Mouse (Mus musculus) kidney, postnatal 4 days (tissue): ENCODE measurements around the gene Fuk.
"Not testable (repeated sequence)": the region's sequence is repeated elsewhere in the genome, so short reads cannot be mapped to it uniquely, and the experiment has no call there.

Source experiments
- DNase-seq, 2 experiments: peaks; one replicate each; pipeline ENCODE4 v3.0.0; 2021; ENCODE audit warnings: mixed read lengths in 2 of 2

Fuk gene

DNA sequence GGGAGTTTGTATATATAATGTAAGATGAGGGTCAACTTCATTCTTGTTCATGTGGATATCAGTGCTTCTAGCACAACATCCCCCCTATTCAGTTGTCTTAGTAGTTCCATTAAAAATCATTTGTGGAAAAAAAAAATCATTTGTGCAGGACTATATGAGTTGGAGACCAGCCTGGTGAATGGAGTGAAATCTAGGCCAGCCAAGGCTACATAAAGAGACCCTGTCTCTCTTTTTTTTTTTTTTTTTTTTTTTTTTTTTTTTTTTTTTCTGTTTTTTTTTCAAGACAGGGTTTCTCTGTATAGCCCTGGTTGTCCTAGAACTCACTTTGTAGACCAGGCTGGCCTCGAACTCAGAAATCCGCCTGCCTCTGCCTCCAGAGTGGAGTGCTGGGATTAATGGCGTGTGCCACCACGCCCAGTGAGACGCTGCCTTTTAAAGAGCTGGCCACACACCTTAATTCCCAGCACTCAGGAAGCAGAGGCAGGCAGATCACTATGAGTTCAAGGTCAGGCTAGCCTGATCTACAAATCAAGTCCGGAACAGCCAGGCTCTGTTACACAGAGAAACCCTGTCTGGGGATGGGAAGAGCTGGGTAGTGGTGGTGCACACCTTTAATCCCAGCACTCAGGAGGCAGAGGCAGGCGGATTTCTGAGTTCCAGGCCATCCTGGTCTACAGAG lies 40.8 kb downstream of the Fuk start:
- DNase-seq: not testable (repeated sequence)

DNA sequence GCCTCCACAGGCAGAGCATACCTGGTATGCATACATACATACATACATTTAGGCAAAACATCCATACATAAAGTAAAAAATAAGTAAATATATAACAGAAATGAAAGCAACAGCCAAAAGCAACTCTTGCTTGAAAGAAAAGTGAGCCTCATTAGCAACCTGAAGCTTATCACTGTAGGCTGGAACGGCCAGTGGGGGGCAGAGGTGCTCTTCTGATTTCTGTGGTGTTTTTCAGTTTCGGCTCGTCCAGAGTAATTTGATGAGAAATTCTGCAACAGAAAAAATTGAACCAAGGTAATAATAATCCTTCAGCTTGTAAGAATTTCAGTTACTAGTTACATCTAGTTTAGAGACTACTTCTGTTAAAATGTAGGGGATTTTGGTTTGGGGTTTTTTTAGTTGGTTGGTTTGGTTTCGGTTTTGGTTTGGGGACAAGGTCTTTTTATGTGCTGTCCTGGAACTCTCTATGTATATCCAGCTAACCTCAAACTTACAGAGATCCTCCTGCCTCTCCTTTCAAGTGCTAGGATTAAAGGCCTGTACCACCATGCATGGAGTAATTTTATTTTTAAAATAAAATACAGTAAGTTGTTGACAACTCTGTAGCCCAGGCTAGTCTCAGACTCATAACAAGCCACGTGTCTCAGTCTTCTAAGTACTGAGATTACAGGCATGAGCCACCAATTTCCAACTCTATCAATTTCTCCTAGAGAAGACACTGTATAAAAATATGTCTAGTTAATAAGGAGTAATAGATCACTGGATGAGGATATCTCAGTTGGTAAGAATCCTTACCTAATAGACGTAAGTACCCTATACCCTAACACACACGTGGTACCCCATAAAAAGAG lies 42.4 kb downstream of the Fuk start:
- DNase-seq: peak in 1 of 2 experiments; percentile 18

DNA sequence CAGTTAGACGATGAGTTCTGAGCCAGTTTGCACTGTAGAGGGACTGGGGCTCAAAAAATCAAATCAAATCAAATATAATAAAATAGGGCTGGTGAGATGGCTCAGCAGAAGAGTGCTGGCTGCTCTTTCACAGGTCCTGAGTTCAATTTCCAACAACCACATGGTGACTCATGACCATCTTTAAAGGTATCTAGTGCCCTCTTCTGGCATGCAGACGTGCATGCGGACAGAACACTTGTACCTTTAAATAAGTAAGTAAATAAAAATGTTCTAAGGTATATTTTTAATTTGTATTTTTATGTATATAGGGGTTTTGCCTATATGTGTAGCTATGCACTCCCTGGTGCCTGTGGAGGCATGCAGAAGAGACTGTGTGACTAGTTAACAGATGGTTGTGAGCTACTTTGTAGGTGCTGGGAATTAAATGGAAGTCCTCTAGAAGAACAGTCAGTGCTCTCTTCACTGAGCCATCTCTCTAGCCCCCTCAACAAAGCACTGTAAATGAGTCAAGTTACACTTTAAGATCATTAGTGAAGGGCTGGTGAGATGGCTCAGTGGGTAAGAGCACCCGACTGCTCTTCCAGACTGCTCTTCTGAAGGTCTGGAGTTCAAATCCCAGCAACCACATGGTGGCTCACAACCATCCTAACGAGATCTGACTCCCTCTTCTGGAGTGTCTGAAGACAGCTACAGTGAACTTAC lies 45.4 kb downstream of the Fuk start:
- no peak for DNase-seq

DNA sequence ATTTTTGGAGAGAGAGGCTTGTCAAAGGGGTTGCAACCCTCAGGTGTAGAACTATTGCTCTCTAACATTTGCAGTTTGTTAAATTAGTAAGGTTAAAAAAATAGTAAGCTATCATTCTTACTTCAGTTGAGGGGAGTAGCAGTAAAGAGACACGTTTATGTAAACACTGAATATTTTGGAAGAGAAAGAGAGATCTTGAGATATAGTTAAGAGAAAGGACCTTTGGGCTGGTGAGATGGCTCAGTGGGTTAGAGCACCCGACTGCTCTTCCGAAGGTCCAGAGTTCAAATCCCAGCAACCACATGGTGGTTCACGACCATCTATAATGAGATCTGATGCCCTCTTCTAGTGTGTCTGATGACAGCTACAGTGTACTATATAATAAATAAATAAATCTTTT lies 46.2 kb downstream of the Fuk start:
- DNase-seq: not testable (repeated sequence)

DNA sequence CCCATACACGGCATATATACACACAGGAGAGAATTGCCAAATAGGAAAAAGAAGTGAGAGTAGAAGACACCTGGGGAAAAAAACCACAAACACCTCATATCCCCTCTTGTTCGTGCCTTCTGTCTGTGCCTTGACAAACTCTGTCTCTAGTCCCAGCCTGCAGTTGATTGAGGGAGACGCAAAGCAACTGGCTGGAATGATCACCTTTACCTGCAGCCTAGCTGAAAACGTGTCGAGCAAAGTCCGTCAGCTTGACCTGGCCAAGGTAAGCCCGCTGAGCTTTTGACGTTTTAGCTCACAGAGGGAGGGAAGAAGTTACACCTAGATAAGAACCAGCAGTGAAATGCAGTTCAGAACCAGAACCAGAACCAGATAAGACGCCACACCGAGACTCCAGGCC lies 51.1 kb downstream of the Fuk start:
- DNase-seq: no peak

DNA sequence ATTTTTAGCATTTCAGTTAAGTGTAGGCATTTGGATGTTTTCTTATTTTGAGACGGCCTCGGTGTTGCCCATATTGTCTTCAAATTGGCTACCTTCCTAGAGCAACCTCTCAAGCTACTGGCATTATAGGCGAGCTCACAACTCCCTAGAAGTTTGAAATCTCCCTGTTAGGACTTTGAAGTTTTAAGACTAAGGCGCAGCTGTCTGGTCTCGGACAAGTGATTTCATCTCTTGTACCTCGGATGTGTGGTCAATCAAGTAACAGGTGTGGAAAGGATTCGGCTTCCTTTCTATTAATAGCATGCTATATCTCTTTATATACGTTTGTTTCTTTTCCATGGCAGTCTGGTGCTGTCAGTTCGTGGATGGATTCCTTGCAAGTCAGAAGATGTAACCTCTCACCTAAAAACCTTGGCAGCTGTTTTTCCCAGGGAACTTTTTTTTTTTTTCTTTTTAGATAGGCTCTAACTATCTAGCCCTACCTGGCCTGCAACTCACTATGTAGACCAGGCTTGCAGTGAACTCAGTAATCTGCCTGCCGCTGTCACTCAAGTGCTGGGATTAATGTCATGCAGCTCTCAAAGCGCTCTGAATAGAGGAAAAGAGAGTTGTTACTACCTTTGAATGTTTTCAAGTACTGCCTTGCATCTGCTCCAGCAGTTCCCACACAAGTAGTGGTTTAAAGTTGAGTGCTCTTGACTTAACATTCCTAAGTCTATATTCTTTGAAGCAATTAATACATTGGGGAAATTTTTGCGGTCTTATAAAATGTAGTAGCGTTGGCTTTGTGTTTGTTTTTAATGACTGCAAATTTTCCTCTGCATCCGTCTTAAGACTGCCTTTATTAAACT lies 54.4 kb downstream of the Fuk start:
- no peak for DNase-seq

DNA sequence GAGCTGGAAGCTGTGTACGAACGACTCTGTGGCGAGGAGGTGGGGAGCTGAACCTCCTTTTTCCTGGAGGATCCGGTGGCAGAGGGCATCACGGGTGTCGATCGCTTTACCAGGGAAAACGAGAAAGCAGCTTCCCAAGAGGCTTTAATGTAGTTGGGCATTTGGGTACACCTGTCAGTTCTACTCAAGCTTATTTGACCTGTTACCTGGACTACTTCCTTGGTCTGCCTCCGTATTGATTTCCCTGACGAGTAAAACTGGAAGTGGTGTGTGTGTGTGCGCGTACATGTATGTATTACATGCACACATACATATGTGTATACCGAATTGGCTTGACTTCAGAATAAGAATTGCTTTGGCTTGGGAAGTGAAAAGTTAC lies 55.1 kb downstream of the Fuk start:
- no peak for DNase-seq

DNA sequence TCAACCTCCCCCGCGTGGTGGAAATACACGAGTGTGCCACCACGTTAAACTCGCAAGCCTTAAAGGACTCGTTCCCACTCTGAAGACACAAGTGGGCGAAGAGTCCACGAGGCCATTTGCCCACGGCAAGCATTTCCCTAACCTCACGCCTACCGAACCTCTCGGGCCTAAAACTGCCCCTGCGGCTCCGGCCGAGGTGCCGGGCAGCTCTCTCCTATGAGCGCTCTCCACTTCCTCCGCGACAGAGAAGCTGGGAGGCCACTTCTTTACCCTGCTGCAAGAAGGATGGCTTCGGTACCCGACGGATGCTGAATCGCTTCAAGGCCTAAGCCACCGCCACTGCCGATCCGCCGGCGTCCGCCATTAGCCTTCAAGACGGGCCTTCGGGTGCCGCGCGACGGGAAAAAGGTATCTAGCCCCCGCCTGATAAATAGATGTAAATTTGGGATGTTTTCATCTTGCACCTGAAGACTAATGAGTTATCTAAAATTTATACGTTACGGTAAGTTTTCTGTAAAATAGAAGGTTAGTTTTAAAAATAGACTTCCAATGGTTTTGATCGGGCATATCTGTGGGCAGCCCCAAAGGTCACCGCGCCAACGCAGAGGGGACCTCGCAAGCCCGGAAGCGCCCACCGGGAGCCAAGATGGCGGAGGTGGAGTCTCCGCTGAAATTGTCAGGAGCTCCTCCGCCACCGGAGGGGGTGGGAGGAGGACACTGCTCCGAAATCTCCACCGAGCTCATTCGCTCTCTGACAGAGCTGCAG lies 55.7 kb downstream of the Fuk start, which contains the start of the genes Cog4 and Sf3b3:
TSS of gene Cog4 (plus strand) at position 196 of the 766 bp plus-strand sequence.
TSS of gene Sf3b3 (minus strand) at position 383 of the 766 bp plus-strand sequence.
- DNase-seq: peak; percentile 86 to 92

DNA sequence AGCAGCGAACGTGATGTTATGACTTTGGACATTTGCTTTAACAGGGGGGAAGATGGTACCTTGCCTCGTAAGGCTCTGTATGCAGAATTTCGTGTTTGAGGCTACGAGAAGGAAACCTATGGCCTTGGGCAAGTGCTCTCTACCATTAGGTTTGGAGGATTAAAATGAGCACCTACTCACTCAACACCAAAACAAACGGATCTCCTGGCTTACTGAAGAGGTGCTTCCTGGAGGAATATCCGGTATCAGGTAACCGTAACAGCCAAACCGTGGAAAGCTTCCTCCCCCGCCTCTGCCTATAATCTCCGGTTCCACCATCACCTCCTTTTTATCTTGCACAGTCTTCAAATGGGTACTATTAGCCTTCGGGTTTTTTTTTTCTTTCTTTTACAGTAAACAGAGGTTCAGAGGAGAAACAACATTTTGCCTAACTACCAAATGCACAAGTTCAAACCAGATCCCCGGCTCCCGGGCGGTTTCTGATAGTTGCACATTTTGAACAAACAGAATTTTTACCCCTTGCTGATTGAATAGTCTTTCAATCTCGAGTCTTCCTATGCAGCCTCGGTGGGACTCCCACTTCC lies 56.4 kb downstream of the Fuk start:
- DNase-seq: peak in 1 of 2 experiments; percentile 12

DNA sequence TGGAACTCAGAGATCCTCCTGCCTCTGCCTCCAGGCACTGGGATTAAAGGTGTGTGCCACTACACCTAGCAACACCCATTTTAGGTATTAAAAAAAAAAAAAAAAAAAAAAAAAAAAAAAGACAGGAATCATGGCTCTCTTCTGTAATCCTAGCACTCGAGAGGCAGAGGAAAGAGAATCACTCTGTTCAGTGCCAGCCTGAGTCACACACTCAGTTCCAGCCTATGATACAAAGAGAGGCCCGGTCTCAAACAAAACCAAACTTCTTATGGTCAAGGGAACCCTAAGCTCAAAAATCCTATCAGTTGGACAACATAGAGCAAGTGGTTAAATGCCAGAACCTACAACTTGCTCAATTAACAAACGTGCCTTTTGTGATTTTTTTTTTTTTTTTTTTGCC lies 57.3 kb downstream of the Fuk start:
- no peak for DNase-seq

DNA sequence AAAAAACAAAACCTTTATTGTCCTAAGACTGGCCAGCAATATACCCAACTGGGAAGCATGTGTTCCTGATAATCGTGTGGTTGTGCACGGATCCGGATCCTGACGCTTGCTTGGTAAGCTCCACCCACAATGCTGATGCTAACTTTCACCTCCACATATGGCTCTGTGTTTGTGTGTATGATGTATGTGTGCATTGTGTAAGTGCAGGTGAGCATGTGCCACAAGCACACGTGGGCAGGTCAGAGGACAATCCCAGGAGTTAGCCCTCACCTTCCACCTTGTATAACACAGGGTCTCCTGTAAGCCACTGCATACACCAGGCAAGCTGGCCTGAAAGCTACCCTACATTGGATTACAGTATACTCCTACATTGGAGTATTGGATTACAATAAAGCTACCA lies 59.1 kb downstream of the Fuk start:
- no peak for DNase-seq

DNA sequence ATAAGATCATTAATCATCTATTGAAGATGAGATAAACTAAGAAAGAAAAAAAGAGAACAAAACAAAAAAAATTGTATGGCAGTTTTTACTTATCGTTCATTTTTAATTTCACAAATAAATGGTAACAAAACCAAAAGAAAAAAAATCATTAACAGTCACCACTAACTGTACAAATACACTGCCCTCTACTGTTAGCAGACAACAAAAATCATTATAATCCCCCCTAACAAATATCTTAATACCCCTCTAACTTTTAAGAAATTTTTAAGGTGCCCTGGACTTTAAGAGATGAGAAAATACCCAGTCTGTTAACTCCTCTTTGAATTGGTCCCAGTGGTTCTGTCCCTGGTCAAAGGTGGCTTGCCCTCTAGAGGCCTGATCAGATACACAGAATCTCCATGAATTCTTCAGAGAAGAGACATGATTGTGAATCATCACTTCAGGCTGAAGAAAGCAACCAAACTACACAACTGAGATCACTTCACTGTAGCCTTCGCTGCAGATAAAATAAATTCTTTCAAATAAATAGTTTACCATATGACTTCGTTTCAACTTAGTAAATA lies 60.2 kb downstream of the Fuk start:
- DNase-seq: no peak
